Mouse (Mus musculus): ENCODE measurements around the gene Fmnl3. TPM values are rescaled to one million over a fixed set of nuclear protein-coding genes. Genes with fewer than 3 reads are reported as not detected.

The Fmnl3 gene
- 10 to 100 TPM; 13.4 to 14.8 TPM for total RNA-seq (2021)
- long read RNA-seq, experiment 1, full-length matches to known transcripts = 9 of 18 reads
- long read RNA-seq, experiment 1, partial matches to known transcripts = 6 of 18 reads
- long read RNA-seq, experiment 1, other reads (novel, unspliced or antisense) = 3 of 18 reads
- long read RNA-seq, experiment 2, full-length matches to known transcripts = 2 of 3 reads
- long read RNA-seq, experiment 2, partial matches to known transcripts = 0 of 3 reads
- long read RNA-seq, experiment 2, other reads (novel, unspliced or antisense) = 1 of 3 reads

DNA sequence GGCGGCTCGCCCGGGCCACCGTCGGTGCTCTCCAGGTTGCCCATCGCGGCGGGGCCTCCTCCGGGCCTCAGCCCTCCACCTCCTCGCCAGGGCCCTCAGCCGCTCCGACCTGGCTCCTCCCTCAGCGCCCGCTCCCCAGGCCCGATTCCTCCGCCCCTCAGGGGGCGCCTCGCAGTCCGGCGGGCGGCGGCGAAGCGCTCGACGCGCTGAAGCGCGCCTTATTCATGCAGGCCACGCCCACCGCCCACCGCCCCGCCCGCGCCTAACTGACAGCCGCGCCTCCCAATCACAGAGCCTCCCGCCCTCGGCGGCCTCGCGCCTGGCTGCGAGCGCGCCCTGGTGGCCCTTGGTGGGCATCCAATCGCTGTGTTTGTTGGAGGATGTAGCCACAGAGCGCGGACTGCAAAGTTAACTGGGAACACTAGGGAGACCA lies at the start of gene Fmnl3:
Fmnl3 (minus strand) TSS at position 224 of the 433 bp plus-strand sequence.
- peak; percentile 96 to 99 for DNase-seq

DNA sequence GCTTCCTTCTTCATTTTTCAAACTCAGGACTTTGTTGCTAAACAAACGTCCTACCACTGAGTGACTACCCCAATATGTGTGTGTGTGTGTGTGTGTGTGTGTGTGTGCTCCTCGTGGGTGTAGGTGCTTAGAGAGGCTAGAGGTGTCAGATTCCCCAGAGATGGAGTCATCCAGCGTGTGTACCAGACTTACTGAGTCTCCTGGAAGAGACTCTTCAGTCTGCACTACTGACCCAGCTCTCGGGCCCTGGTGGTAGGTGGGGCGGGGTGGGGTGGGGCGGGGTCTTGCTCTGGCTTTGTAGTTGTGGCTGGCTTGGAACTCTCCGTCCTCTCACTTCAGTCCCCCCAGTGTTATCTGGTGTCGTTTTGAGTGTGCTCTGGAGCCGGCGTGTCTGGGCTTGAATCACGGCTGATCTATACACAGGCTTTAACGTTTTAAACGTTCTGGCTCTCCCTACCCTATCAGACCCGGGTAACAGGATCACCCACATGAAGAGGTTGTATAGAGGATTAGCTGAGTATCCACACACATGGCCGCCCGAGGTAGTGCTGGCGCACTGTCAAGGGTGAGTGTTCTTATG lies 47.5 kb upstream of the Fmnl3 start:
- no peak for DNase-seq

DNA sequence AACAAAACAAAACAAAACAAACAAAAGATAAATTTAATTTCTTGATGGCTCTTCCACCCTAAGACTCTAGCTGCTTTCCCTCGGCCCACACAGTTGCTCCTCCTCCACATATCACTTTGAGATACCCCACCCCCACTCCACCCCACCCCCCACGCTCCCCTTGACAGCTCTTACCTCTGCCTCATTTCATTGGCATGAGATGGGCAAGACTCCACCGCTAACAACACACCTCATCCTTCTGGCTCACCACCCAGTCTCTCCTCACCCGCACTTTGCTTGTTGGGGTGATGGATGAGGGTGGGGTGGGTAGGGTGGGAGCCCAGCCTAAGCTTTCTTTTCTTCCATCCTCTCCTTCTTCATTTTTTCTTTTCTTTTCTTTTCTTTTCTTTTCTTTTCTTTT lies 46.7 kb upstream of the Fmnl3 start:
- DNase-seq = no peak

DNA sequence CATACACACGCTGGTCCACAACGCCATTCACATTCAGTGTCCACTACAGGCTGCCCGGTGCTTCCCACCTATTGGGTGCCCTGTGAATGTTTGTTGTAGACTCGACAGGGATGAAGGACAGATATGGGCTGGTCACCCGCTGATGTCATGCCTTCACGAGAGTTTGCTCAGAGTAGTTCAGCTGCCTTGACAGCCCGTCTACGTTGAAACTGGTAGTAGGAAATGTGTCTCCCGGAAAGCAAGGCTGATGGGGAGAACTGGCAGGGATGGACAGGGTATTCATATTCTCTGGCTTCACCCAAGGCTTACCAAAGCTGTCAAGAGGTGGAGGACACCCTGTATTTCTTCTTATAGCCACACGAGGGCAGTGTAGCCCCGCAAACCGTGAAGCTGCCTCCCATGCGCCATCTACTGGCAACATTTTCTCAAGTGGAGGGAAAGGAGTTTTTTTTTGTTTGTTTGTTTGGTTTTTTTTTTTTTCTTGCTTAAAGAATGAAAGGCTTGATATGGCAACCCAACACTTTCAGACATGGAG lies 46.1 kb upstream of the Fmnl3 start:
- DNase-seq = peak; percentile 80 to 93

DNA sequence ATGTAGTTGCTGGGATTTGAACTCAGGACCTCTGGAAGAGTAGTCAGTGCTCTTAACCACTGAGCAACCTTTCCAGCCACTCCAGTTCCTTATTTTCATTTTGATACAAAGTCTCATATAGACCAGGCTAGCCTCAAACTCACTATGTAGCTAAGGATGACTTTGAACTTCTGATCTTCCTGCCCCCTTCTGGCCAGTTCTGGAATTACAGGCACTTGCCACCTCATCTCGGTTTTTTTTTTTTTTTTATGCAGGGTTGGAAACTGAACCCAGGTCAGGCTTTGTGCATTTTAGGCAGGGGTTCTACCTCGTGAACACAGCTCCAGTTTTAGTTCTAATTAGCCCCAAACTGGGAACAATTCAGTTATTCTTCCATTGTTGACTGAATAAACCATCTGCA lies 45.5 kb upstream of the Fmnl3 start:
- peak; percentile 49 to 80 for DNase-seq

DNA sequence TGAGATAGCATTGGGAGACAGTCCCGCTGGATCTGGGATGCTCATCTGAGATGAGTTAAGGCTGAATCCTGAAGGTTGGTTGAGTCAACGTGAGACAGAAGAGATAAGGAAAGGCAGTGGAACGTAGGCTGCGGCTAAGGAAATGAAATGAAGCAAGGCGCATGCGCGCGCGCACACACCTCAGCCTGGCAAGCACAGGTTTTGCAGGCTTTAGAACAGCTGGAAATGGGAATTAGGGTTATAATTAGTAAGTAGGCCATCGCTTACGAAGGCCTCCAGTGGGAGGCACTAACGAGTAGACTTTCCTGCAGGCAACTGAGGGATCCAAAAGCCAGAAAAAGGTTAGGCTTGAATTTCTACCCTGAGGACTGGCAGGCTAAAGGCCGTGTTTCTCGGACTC lies 41.5 kb upstream of the Fmnl3 start:
- no peak for DNase-seq

DNA sequence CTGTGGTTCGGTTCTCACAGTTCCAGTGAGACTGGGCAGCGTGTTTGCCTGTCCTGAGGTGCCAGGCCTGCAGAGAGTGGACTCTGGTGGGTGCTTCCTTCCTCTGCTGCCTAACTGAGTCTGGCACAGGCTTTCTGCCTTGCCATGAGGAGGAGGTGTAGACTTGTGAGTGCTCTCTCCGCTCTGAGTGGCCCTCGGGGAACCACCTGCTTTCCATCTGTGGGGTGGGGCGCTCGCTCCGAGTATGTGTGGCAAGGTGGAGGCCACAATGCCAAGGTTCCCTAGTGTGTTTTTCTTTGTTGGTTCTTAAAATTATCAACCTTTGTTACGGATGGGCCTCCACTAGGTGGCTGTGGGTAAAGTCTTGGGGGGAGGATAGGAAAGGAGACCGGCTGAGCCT lies 38.6 kb upstream of the Fmnl3 start:
- DNase-seq = no peak

DNA sequence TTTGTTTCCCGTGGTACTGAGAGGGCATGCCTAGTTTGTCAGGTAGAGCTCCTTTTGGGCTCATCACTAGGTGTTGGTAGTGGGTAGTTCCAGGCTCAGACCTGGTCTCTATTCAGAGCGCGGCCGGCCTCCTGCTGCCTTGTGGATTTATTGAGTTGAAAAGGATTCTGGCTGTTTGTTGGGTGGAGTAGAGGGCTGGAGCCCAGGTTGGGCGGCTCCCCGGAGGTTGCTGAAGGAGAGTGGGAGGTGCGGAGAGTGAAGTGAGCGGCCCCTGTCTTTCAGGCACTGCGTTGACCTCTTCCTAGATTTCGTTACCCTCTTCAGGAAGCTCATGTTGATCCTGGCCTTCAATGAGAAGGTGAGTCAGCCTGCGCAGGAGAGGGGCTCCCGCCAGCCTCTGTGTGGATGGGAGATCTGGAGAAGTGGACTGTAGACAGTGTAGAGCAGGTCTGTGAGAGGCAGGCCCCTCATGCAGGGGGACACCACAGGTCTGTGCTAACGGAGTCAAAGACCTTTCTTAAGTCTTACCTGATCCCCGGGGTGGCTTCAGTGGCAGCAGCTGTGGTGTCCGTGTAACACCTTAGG lies 36.8 kb upstream of the Fmnl3 start:
- DNase-seq = no peak

DNA sequence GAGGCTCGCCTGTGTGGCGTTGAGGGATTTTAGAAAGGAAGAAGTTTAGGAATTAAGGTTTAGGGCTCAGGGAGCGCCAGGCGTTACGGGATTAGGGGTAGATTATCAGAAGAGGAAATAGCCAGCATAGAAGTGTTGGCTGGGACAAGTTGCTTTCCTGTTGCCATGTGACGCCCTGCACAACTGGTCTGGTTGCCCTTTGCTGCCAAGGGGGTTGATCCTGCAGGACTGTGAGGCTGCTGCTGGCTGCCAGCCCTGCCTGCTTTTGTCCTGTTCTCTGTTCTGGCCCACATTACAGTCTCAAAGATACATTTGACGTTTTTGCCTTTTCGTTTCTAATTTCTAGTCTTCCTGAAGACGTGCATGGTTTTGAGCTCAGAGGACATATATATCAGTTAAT lies 34.9 kb upstream of the Fmnl3 start:
- peak; percentile 65 to 82 for DNase-seq

DNA sequence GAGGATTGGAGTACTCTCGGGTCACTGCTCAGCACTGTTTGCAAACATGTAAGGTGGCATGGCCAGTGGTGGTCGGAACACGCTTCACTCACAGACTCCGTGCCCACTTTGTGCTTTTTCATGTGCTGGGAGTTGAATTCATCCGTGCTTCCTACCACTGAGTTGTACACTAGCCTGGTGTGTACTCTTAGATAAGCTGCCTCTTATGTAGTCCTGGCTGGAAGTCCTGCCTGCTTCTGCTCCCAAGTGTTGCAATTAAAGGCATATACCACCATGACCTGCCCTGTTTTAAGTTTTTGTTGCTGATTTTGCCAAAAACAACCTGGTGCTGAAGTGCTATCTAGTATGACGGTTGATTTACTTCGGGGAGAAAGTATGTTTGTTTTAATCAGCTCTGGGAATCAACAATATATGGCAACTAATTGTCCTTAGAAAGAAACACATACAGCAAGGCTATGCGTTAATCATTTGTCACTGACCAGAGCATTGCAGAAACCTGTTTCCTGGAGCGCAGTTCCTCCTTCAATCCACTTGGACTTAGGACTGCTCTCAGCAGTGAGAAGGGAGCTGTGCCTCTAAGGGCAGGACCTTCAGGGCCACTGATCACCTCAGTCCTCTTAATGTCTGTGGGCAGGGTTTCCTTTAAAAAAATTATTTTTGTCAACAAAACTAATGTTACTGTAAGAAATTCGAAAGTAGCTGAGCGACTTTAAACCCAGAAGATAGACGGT lies 33.0 kb upstream of the Fmnl3 start:
- no peak for DNase-seq

DNA sequence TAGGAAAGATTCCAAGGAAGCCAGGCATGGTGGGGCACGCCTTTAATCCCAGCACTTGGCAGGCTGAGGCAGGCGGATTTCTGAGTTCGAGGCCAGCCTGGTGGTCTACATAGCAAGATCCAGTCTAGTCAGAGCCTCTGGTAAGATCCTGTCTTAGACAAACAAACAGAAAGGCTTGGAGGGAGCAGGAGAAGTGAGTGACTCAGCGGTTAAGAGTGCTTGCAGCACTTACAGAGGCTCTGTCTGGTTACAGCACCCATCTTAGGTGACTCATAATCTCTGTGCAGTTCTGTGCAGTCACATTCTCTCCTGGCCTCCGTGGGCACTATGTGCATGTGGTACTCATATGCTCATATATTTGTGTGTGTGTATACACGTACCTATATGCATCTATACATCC lies 30.3 kb upstream of the Fmnl3 start:
- no peak for DNase-seq

DNA sequence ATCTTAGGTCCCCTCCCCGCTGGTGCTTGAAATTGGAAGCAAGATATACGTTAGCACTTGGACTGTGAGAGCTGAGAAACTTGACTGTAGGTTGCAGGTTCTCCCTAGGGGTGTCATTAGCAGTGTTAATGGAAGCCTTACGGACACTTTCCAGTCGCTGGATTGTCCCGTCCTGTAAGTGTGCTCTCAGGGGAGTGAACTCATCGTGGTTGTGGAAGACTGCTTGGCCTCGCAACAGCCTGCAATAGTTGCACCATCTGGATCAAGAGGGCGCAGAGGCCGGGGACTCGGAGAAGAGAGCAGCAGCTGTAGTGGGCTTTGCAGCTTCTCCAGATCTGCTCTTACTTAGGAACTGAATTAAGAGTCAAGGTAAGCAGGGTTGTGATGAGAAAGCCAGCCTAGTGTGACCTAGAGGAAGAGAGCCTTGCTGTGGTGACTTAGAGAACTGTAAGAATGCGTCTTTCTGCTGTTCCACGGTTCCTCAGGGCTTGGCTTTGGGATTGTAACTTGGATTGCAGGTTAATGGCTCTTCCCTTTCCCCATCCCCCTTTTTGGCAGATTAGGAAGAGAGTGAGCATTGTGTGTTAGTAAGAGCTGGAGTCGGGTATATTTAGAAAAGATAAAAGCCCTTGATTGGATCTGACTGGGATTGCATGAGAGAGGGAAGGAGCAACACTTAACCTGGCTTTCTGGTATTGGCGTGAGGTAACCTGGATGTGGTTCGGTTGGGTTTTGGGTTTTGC lies 29.4 kb upstream of the Fmnl3 start:
- DNase-seq = peak; percentile 45 to 48

DNA sequence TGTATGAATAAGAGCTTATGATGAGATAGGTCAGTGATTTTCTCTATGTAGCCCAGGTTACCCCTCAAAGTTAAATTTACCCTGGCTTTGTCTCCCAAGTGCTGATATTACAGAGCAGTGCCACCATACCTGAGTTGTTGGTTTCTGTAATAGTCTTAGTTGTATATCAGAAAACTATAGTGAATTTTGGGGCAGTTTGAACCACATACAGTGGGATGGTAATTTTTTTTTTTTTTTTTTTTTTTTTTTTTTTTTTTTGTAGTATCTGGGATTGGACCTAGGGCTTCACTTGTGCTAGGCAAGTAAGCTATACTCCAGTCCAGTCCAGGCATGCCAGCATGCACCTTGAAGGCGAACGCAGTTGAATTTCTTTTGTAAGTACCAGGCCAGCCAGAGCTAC lies 27.3 kb upstream of the Fmnl3 start:
- no peak for DNase-seq

DNA sequence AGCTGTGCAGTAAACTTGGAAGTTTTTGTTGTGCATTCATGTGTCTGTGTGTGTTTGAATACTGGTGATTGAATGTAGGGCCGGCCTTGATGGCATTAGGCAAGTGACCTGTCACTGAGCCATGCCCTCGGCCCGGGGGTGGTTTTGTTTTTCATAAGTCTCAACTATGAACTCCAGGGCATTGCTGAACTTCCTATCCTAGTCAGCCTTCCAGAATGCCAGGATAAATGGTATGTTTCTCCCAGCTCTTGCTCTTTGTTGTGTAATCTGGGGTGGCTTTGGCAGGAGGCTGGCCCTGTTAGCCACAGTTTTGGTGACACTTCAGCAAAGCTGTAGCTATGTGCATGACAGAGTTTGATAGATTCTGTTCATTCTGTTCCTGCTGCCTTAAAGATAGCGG lies 26.6 kb upstream of the Fmnl3 start:
- DNase-seq = peak in 1 of 2 experiments; percentile 22

DNA sequence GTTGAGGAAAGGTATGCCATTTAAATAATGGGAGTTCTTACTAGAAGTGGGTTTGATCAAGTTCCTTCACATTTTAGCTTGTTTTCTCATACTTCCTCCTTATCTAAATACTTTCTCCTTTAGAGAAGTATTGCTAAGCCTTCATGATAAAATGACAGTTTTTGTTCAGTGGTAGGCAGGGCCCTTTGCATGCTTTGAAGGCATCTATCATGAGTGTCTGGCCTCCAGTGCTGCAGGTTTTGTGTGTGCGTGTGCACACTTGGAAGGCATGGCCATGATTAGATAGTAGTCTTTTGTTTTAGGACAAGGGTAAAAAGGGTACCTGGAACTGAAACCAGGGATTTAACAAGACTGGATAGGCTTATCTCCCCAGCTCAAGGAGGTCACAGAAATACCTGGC lies 26.2 kb upstream of the Fmnl3 start:
- DNase-seq = no peak

DNA sequence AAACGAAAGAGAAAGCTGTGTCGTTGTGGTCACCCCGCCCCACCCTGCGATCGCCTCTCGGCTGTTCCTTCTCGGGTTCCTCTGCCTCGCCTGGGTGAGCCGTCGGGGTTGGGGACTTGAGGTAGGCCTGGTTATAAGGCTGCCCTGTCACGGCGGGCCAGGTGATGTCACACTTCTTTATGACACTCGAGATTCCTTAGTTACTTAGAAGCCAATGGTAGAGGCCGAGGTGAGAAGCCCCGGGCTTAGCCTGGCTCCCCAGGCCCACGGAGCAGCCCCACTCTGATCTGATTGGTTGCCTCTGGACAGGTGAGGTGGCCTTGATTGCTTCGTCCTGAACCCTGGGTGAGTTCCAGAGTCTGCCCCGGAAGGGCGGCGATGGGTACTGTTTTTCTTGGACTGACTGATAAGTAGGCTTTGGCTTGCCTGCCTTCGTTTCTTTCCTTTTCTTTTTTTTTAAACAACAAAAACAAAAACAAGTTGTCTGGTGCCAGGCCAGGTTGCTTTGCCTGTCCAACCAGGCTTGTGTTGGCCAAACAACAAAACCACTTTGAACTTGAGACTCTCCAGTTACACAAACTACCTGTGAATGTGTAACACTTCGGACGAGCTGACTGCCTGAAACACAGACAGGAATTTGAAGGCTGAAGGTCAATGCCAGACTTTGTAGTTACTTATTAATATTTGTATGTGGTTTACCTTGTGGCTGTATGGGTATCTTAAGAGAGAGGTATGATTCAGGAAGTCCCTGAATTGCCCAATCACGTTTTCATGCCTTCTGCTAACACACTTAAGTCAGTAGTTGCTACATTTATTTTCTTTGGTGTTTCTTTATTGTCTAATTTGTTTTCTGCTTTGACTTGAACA lies 23.3 kb upstream of the Fmnl3 start:
- DNase-seq = peak; percentile 5 to 74

DNA sequence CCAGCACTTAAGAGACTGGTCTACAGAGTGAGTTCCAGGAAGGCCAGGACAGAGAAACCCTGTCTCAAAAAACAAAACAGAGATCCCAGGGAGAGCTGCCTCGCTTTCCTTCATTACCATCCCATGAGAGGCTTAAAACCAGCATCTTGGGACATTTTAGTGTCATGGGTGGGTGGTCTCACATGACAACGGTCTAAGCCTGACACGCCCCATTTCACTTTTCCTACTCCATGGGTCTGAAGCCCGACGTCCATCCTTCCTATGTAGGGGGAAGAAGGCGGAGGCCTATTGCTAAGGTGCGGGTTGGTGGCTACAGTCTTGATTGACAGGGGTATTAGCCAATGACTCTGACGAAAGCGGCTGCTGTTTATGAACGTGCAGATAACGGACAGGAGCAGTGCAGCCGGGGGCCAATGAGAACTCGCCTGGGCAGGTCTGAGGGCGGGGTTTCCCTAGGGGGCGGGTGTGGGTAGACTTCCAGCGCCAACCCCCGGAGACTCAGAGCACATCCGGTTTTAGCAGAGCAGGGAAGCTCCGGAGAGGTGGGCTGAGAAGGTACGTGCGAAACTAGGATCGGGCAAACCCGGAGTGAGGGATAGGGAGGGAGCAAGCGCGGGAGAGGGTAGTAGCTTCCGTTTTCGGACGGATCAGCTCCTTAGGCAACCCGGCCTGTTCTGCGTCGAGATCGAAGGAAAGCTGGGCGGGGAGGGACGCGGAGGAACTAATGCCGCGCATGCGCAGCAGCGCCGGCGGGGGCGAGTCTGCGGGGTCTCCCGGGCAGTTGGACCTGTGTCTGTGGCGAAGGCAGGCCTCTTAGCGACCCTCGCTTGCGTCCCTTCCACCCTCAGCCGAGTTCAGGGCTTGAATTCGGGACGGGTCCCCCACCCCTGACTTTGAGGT lies 22.5 kb upstream of the Fmnl3 start, which contains the start of gene Tmbim6:
Tmbim6 (plus strand) TSS at position 397 of the 900 bp plus-strand sequence.
- peak; percentile 99 to 100 for DNase-seq

DNA sequence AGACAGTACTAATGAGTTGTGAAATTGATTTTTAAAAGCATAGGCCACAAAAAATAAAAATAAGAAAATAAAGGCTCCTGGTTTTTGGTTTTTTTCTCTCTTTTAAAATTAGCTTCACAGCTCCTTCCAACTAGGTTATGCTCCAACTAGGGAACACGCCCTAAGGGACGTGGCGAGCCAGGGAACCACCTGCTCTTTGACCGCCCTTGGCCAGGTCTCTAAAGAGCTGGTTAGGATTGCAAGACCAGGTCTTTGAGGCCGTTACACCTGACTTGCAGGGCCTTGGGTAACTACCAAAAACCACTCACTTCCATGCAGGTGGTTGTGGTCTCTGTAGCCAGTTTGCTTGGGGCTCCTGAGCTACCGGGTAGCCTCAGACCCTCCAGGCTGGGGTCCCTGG lies 21.7 kb upstream of the Fmnl3 start:
- DNase-seq = no peak

DNA sequence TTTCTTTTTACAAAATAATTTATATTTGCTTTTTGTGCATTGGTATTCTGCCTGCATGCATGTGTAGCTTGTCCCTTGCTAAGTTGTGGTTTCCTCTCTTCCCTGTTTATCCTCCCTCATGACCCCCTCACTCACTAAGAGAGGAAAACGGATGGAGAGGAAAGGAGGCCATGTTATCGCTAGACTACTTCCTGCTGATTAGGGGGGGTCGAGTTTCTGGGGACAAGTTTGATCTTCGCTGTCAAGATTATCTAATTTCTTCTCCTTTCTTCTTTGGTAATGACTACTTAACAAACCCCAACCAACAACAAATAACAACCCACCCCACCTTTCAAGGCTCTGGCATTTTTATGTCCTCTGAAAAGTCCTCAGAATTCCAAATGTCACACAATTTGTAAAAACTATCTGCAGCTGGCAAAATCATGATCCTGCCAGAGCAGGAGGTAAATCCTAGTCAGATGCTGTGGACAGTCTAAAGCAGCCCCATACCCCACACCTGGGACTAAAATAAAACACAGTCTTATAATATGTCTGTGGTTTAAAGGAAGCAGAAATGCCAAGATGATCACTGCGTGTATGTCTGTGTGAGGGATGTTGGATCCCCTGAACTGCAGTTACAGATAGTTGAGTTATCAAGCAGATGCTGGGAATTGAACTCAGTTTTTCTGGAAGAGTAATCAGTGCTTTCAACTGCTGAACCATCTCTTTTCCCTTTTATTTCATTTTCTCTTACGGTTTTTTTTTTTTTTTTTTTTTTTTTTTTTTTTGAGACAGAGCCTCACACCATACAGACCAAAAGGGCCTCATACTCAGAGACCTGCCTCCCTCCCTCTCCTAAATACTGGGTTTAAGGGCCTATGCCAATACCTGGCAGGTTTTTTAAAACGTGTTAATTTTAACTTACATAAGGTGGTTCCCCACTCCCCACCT lies 20.5 kb upstream of the Fmnl3 start:
- no peak for DNase-seq

Measured in heart, adult 18-20 months (tissue).